Mouse (Mus musculus): Measurements from ENCODE around the gene Gm11567. TPM values are rescaled to one million over a fixed set of nuclear protein-coding genes. Genes with fewer than 3 reads are reported as not detected.
"Not testable (repeated sequence)": the region's sequence is repeated elsewhere in the genome, so short reads cannot be mapped to it uniquely, and the experiment has no call there.

Gene Gm11567
- total RNA-seq (2014; fragmentation: Nextera tagmentation) (not detected in 2 replicates), total RNA-seq (2017) (not detected in 2 replicates)

GRCm38 (mm10) chr11:99878887-99879286 is at the start of gene Gm11567:
Gene Gm11567 (plus strand): TSS chr11:99879187.
- not testable (repeated sequence) for ATAC-seq (replicated peaks; ENCODE audit: poor library complexity, severe bottlenecking)

GRCm38 (mm10) chr11:99837966-99838365 is 41.0 kb upstream of the Gm11567 start, which contains the start of gene 2300003K06Rik:
Gene 2300003K06Rik (minus strand): TSS chr11:99838066.
- ATAC-seq (replicated peaks; ENCODE audit: poor library complexity, severe bottlenecking) = no peak

- ATAC-seq (replicated peaks; ENCODE audit: poor library complexity, severe bottlenecking) = no peak
Measured at GRCm38 (mm10) chr11:99842185-99842584, 36.8 kb upstream of the Gm11567 start.

- ATAC-seq (replicated peaks; ENCODE audit: poor library complexity, severe bottlenecking) = no peak
Measured at GRCm38 (mm10) chr11:99846746-99847145, 32.2 kb upstream of the Gm11567 start.

- ATAC-seq (replicated peaks; ENCODE audit: poor library complexity, severe bottlenecking) = no peak
Measured at GRCm38 (mm10) chr11:99851508-99851907, 27.5 kb upstream of the Gm11567 start, which contains the start of gene Krtap4-16. Gene Krtap4-16 (minus strand): TSS chr11:99851608.

GRCm38 (mm10) chr11:99854121-99854520 is 24.9 kb upstream of the Gm11567 start:
- ATAC-seq (replicated peaks; ENCODE audit: poor library complexity, severe bottlenecking) = no peak

- ATAC-seq (replicated peaks; ENCODE audit: poor library complexity, severe bottlenecking) = no peak
Measured at GRCm38 (mm10) chr11:99857617-99858016, 21.4 kb upstream of the Gm11567 start, which contains the start of gene Gm11568. Gene Gm11568 (plus strand): TSS chr11:99857917.

GRCm38 (mm10) chr11:99858761-99859160 is 20.2 kb upstream of the Gm11567 start:
- no peak for ATAC-seq (replicated peaks; ENCODE audit: poor library complexity, severe bottlenecking)

GRCm38 (mm10) chr11:99864176-99864575 is 14.8 kb upstream of the Gm11567 start, which contains the start of gene Gm11559:
Gene Gm11559 (plus strand): TSS chr11:99864476.
- not testable (repeated sequence) for ATAC-seq (replicated peaks; ENCODE audit: poor library complexity, severe bottlenecking)

- ATAC-seq (replicated peaks; ENCODE audit: poor library complexity, severe bottlenecking) = not testable (repeated sequence)
Measured at GRCm38 (mm10) chr11:99873089-99873488, 5.9 kb upstream of the Gm11567 start, which contains the start of gene Krtap9-1. Gene Krtap9-1 (plus strand): TSS chr11:99873389.

- ATAC-seq (replicated peaks; ENCODE audit: poor library complexity, severe bottlenecking) = no peak
Measured at GRCm38 (mm10) chr11:99907620-99908019, 28.6 kb downstream of the Gm11567 start, which contains the start of gene Krtap31-1. Gene Krtap31-1 (plus strand): TSS chr11:99907920.

GRCm38 (mm10) chr11:99914451-99914850 is 35.5 kb downstream of the Gm11567 start, which contains the start of gene Gm11565:
Gene Gm11565 (plus strand): TSS chr11:99914751.
- no peak for ATAC-seq (replicated peaks; ENCODE audit: poor library complexity, severe bottlenecking)

Other genes with a start within 250 kb of the Gm11567 start
Only the 30 nearest of the 35 such genes appear.
- gene Gm11563, start 220.2 kb upstream of the Gm11567 start, total RNA-seq (2014; fragmentation: Nextera tagmentation) = not detected in 2 replicates
- gene Gm11563, start 220.2 kb upstream of the Gm11567 start, total RNA-seq (2017) = not detected in 2 replicates
- gene Krtap4-6, start 213.2 kb upstream of the Gm11567 start, total RNA-seq (2014; fragmentation: Nextera tagmentation) = not detected in 2 replicates
- gene Krtap4-6, start 213.2 kb upstream of the Gm11567 start, total RNA-seq (2017) = not detected in 2 replicates
- not detected in 2 replicates for gene Gm14190, start 188.4 kb upstream of the Gm11567 start, total RNA-seq (2014; fragmentation: Nextera tagmentation)
- gene Gm14190, start 188.4 kb upstream of the Gm11567 start, total RNA-seq (2017) = not detected in 2 replicates
- gene Gm14180, start 144.9 kb upstream of the Gm11567 start, total RNA-seq (2014; fragmentation: Nextera tagmentation) = not detected in 2 replicates
- not detected in 2 replicates for gene Gm14180, start 144.9 kb upstream of the Gm11567 start, total RNA-seq (2017)
- gene Gm11595, start 106.3 kb upstream of the Gm11567 start, total RNA-seq (2014; fragmentation: Nextera tagmentation) = not detected in 2 replicates
- not detected in 2 replicates for gene Gm11595, start 106.3 kb upstream of the Gm11567 start, total RNA-seq (2017)
- gene Krtap4-8, start 98.5 kb upstream of the Gm11567 start, total RNA-seq (2014; fragmentation: Nextera tagmentation) = not detected in 2 replicates
- gene Krtap4-8, start 98.5 kb upstream of the Gm11567 start, total RNA-seq (2017) = not detected in 2 replicates
- gene Krtap4-9, start 94.0 kb upstream of the Gm11567 start, total RNA-seq (2014; fragmentation: Nextera tagmentation) = not detected in 2 replicates
- not detected in 2 replicates for gene Krtap4-9, start 94.0 kb upstream of the Gm11567 start, total RNA-seq (2017)
- not detected in 2 replicates for gene Gm11596, start 85.7 kb upstream of the Gm11567 start, total RNA-seq (2014; fragmentation: Nextera tagmentation)
- gene Gm11596, start 85.7 kb upstream of the Gm11567 start, total RNA-seq (2017) = not detected in 2 replicates
- gene Gm11569, start 80.3 kb upstream of the Gm11567 start, total RNA-seq (2014; fragmentation: Nextera tagmentation) = not detected in 2 replicates
- gene Gm11569, start 80.3 kb upstream of the Gm11567 start, total RNA-seq (2017) = not detected in 2 replicates
- gene Gm11554, start 74.7 kb upstream of the Gm11567 start, total RNA-seq (2014; fragmentation: Nextera tagmentation) = not detected in 2 replicates
- gene Gm11554, start 74.7 kb upstream of the Gm11567 start, total RNA-seq (2017) = not detected in 2 replicates
- gene Krtap4-13, start 69.3 kb upstream of the Gm11567 start, total RNA-seq (2014; fragmentation: Nextera tagmentation) = not detected in 2 replicates
- not detected in 2 replicates for gene Krtap4-13, start 69.3 kb upstream of the Gm11567 start, total RNA-seq (2017)
- not detected in 2 replicates for gene Gm11564, start 63.5 kb upstream of the Gm11567 start, total RNA-seq (2014; fragmentation: Nextera tagmentation)
- not detected in 2 replicates for gene Gm11564, start 63.5 kb upstream of the Gm11567 start, total RNA-seq (2017)
- gene 2300003K06Rik, start 41.1 kb upstream of the Gm11567 start, total RNA-seq (2014; fragmentation: Nextera tagmentation) = not detected in 2 replicates
- not detected in 2 replicates for gene 2300003K06Rik, start 41.1 kb upstream of the Gm11567 start, total RNA-seq (2017)
- gene Krtap4-16, start 27.6 kb upstream of the Gm11567 start, total RNA-seq (2014; fragmentation: Nextera tagmentation) = not detected in 2 replicates
- not detected in 2 replicates for gene Krtap4-16, start 27.6 kb upstream of the Gm11567 start, total RNA-seq (2017)
- gene Gm11568, start 21.3 kb upstream of the Gm11567 start, total RNA-seq (2014; fragmentation: Nextera tagmentation) = not detected in 2 replicates
- not detected in 2 replicates for gene Gm11568, start 21.3 kb upstream of the Gm11567 start, total RNA-seq (2017)
- not detected in 2 replicates for gene Gm11559, start 14.7 kb upstream of the Gm11567 start, total RNA-seq (2014; fragmentation: Nextera tagmentation)
- not detected in 2 replicates for gene Gm11559, start 14.7 kb upstream of the Gm11567 start, total RNA-seq (2017)
- gene Krtap9-1, start 5.8 kb upstream of the Gm11567 start, total RNA-seq (2014; fragmentation: Nextera tagmentation) = not detected in 2 replicates
- not detected in 2 replicates for gene Krtap9-1, start 5.8 kb upstream of the Gm11567 start, total RNA-seq (2017)
- gene Krtap31-1, start 28.7 kb downstream of the Gm11567 start, total RNA-seq (2014; fragmentation: Nextera tagmentation) = not detected in 2 replicates
- not detected in 2 replicates for gene Krtap31-1, start 28.7 kb downstream of the Gm11567 start, total RNA-seq (2017)
- not detected in 2 replicates for gene Gm11565, start 35.6 kb downstream of the Gm11567 start, total RNA-seq (2014; fragmentation: Nextera tagmentation)
- gene Gm11565, start 35.6 kb downstream of the Gm11567 start, total RNA-seq (2017) = not detected in 2 replicates
- gene Krtap31-2, start 57.1 kb downstream of the Gm11567 start, total RNA-seq (2014; fragmentation: Nextera tagmentation) = not detected in 2 replicates
- not detected in 2 replicates for gene Krtap31-2, start 57.1 kb downstream of the Gm11567 start, total RNA-seq (2017)
- not detected in 2 replicates for gene Krtap9-5, start 69.3 kb downstream of the Gm11567 start, total RNA-seq (2014; fragmentation: Nextera tagmentation)
- gene Krtap9-5, start 69.3 kb downstream of the Gm11567 start, total RNA-seq (2017) = not detected in 2 replicates
- gene Krtap29-1, start 99.9 kb downstream of the Gm11567 start, total RNA-seq (2014; fragmentation: Nextera tagmentation) = not detected in 2 replicates
- not detected in 2 replicates for gene Krtap29-1, start 99.9 kb downstream of the Gm11567 start, total RNA-seq (2017)
- gene Krtap16-1, start 107.4 kb downstream of the Gm11567 start, total RNA-seq (2014; fragmentation: Nextera tagmentation) = not detected in 2 replicates
- not detected in 2 replicates for gene Krtap16-1, start 107.4 kb downstream of the Gm11567 start, total RNA-seq (2017)
- gene Krtap17-1, start 114.8 kb downstream of the Gm11567 start, total RNA-seq (2014; fragmentation: Nextera tagmentation) = not detected in 2 replicates
- gene Krtap17-1, start 114.8 kb downstream of the Gm11567 start, total RNA-seq (2017) = not detected in 2 replicates
- not detected in 2 replicates for gene Krt33a, start 137.0 kb downstream of the Gm11567 start, total RNA-seq (2014; fragmentation: Nextera tagmentation)
- gene Krt33a, start 137.0 kb downstream of the Gm11567 start, total RNA-seq (2017) = not detected in 2 replicates
- not detected in 2 replicates for gene Krt33b, start 150.7 kb downstream of the Gm11567 start, total RNA-seq (2014; fragmentation: Nextera tagmentation)
- not detected in 2 replicates for gene Krt33b, start 150.7 kb downstream of the Gm11567 start, total RNA-seq (2017)
- gene Krt34, start 162.4 kb downstream of the Gm11567 start, total RNA-seq (2014; fragmentation: Nextera tagmentation) = not detected in 2 replicates
- not detected in 2 replicates for gene Krt34, start 162.4 kb downstream of the Gm11567 start, total RNA-seq (2017)
- gene Krt31, start 171.4 kb downstream of the Gm11567 start, total RNA-seq (2014; fragmentation: Nextera tagmentation) = not detected in 2 replicates
- gene Krt31, start 171.4 kb downstream of the Gm11567 start, total RNA-seq (2017) = not detected in 2 replicates
- not detected in 2 replicates for gene Krt32, start 209.0 kb downstream of the Gm11567 start, total RNA-seq (2014; fragmentation: Nextera tagmentation)
- gene Krt32, start 209.0 kb downstream of the Gm11567 start, total RNA-seq (2017) = not detected in 2 replicates
- not detected in 2 replicates for gene Krt35, start 217.1 kb downstream of the Gm11567 start, total RNA-seq (2014; fragmentation: Nextera tagmentation)
- not detected in 2 replicates for gene Krt35, start 217.1 kb downstream of the Gm11567 start, total RNA-seq (2017)